Mouse (Mus musculus) CH12F3 (cell line): ENCODE data around the gene Pole2.

Experiments used
- in situ Hi-C: fragments of 300-500 bp; cut with MboI; formaldehyde crosslinking; loops from 2 replicates; pipeline ENCODE4 v1.14.3; 2020; ENCODE audit warnings: low sequenced_read_pairs

The Pole2 gene

GRCm38 (mm10) chr12:69211057-69211456, 16.9 kb downstream of the Pole2 start:
- in situ Hi-C loops = loop anchor here (25.0 kb wide), 1 partner anchor 476 kb away; the partner anchor contains the start of gene Sos2

- in situ Hi-C loops = loop anchor here (25.0 kb wide), 1 partner anchor 477 kb away; the partner anchor contains the start of gene Sos2
Measured at GRCm38 (mm10) chr12:69210056-69210979, 17.7 kb downstream of the Pole2 start.

- in situ Hi-C loops = loop anchor here (25.0 kb wide), 1 partner anchor 479 kb away; the partner anchor contains the start of gene Sos2
Measured at GRCm38 (mm10) chr12:69208520-69208919, 19.5 kb downstream of the Pole2 start.

DNA sequence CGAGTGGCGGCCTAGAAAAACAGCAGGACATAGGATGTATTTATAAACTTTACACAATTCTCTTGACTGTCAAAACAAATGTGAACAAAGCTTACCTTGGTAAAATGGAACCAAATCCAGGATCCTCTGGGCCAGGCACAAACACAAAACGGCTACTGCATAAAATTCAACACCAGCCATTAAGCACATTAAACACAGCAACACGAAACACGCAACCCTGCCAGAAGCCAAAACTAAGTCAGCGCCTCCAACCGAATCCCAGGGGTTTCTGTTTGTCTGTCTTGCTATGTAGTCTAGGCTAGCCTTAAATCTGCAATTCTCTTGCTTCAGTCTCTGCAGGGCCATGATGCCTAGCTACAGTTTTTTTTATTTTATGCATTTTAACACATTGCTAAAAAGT, 20.1 kb downstream of the Pole2 start:
- in situ Hi-C loops = loop anchor here (25.0 kb wide), 1 partner anchor 479 kb away; the partner anchor contains the start of gene Sos2

GRCm38 (mm10) chr12:69207396-69207795, 20.6 kb downstream of the Pole2 start:
- in situ Hi-C loops = loop anchor here (25.0 kb wide), 1 partner anchor 480 kb away; the partner anchor contains the start of gene Sos2

DNA sequence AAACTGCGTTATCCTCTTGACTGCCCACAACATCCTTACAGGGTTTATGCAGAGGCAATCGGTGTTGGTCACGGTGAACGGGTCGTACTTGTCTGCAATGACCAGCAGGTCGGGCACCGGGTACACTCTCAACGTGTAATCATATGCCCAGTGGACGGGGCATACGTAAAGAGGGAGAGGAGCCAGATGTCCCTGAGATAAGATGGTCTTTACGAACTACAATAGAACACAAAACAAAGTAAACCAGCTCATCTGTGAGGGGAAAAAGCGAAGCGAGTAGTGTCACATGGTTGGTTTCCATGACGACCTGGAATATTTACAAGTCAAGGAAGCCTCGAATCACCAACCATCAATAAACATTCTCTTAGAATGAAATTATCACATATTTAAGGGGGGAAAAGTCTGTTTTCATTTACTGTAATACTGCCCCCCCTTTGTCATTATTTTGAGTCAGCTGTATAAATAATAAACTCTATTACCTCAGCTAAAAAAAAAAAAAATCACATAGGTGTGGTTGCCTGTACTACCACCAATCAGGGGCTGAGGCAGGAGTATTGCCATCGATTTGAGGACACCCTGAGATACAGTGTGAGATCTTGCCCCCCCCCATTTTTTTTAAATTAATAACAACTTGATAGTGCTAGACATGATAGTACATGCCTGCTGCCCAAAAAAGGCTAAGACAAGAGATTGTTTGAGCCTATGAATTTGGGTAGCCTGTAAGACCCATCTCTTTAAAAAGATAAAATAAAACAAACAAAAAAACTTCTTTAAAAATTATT, 23.8 kb downstream of the Pole2 start, which contains the start of gene Gm49384:
Gm49384 (minus strand) TSS at position 216 of the 782 bp plus-strand sequence.
- in situ Hi-C loops = loop anchor here (25.0 kb wide), 1 partner anchor 483 kb away; the partner anchor contains the start of gene Sos2

- in situ Hi-C loops = no loop called here
Measured at GRCm38 (mm10) chr12:69198985-69199384, 29.0 kb downstream of the Pole2 start.

GRCm38 (mm10) chr12:69198164-69198535, 29.8 kb downstream of the Pole2 start, which contains the start of gene Dnaaf2:
Gene Dnaaf2, minus strand, starts transcription at chr12:69198429.
- in situ Hi-C loops = no loop called here

- in situ Hi-C loops = no loop called here
Measured at GRCm38 (mm10) chr12:69197378-69198163, 30.4 kb downstream of the Pole2 start.

DNA sequence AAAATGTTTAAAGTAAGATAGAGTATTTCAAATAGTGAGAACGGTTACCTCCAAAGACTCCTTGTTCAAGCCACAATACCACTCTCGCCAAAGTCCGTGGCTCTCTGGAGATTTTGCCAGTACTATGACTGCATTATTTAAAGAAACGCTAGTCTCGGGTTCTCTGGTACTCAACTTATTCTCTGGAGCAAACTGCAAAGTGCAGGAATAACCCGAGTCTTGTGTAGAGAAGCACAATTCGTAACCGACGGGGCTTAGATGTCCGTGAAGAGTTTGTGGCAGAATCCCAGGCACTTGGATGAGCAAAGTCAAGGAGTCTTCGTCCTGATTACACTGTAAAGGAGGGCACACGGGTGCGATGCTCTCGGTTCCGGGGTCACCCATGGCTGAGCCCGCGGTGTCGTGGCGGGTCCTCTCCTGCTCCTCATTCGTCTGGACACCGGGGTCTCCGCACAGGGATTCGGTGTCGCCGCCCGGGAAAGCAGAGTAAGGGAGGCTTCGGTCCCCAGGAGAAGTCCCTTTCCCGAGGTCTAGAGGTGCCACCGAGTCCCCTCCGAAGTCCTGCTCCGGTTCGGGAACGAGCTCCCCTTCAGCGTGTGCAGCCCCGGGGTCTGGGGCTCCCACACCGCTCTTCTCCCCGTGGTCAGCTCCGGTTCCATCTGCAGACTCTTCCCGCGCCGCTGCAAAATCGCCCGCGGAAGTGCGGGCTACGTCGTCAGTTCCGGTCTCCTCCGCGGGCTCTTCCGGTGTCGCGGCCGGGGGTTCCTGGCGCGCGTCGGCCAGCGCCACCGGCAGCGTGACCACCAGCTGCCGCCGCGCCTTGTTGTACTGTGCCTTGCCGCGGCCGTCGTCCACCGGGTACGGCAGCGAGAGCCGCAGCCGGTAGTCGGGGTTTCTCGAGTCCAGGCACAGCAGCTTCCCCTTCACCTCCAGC, 31.3 kb downstream of the Pole2 start, which contains the start of gene Gm49383:
Gm49383 (minus strand) TSS at position 661 of the 934 bp plus-strand sequence.
- in situ Hi-C loops = no loop called here

GRCm38 (mm10) chr12:69192637-69193036, 35.4 kb downstream of the Pole2 start:
- in situ Hi-C loops = no loop called here

GRCm38 (mm10) chr12:69191396-69191795, 36.6 kb downstream of the Pole2 start:
- in situ Hi-C loops = no loop called here

DNA sequence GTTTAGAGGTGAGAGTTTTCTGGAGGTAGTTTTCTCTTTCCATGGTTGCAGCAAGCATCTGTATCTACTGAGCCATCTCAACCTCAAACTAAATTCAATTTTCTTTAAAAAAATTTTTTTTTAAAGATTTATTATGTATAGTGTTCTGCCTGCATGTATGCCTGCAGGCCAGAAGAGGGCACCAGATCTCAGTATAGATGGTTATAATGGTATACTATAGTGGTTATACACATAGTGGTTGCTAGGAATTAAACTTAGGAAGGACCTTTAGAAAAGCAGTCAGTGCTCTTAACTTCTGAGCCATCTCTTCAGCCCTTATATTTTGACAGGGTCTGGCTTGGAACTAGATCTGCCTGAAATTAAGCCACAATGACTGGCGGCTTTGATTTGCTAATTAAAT, 37.5 kb downstream of the Pole2 start:
- in situ Hi-C loops = no loop called here

GRCm38 (mm10) chr12:69190074-69190473, 37.9 kb downstream of the Pole2 start:
- in situ Hi-C loops = no loop called here

GRCm38 (mm10) chr12:69186811-69187471, 41.1 kb downstream of the Pole2 start:
- in situ Hi-C loops = no loop called here

DNA sequence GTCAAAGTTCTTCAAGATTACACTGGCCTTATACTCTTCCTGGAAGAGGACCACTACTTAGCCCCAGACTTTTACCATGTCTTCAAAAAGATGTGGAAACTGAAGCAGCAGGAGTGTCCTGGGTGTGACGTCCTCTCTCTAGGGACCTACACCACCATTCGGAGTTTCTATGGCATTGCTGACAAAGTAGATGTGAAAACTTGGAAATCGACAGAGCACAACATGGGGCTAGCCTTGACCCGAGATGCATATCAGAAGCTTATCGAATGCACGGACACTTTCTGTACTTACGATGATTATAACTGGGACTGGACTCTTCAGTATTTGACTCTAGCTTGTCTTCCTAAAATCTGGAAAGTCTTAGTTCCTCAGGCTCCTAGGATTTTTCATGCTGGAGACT, 42.6 kb downstream of the Pole2 start:
- in situ Hi-C loops = no loop called here

- in situ Hi-C loops = no loop called here
Measured at GRCm38 (mm10) chr12:69184342-69185295, 43.4 kb downstream of the Pole2 start.
